Mouse (Mus musculus): ENCODE measurements around the gene Psmd9. TPM values are rescaled to one million over a fixed set of nuclear protein-coding genes. Genes with fewer than 3 reads are reported as not detected.

The Psmd9 gene
- total and polyA plus RNA-seq, 3 experiments: 22.8 to 50.1 (median 24.2) TPM

GRCm38 (mm10) chr5:123156763-123157162, 12.4 kb upstream of the Psmd9 start:
- peaks cover 44% of the 10 kb centered on the region for H3K4me1 ChIP-seq (ENCODE audit: insufficient read depth, low read depth, low read length)
- H3K9me3 ChIP-seq (replicated peaks): no peaks in the 10 kb centered on the region
- ATAC-seq (ENCODE audit: extremely low read depth, insufficient number of reproducible peaks, low FRiP score, poor library complexity, severe bottlenecking) (no peak), DNase-seq (ENCODE audit: low spot score) (no peak)
- TF ChIP-seq GATA1 (IDR thresholded peaks at IDR 0.05; ENCODE audit: borderline replicate concordance, low read length): no peak
- peak; percentile 57 for TF ChIP-seq CTCF (IDR thresholded peaks at IDR 0.05; ENCODE audit: low read depth, low read length)
- H3K27me3 ChIP-seq (ENCODE audit: insufficient read depth, low read length): no peaks in the 10 kb centered on the region; the same call in 1 of the 2 replicates
- peaks cover 98% of the 10 kb centered on the region for H3K36me3 ChIP-seq (replicated peaks)
- no peak overlapping the region for H3K4me3 ChIP-seq (ENCODE audit: low read depth, low read length)

GRCm38 (mm10) chr5:123157972-123158371, 11.2 kb upstream of the Psmd9 start:
- DNase-seq (ENCODE audit: low spot score): no peak
- Histone ChIP-seq H3K4me3 (ENCODE audit: low read depth, low read length) (no peak overlapping the region), H3K9me3 (replicated peaks) (no peaks in the 10 kb centered on the region), H3K27me3 (ENCODE audit: insufficient read depth, low read length) (no peaks in the 10 kb centered on the region; the same call in 1 of the 2 replicates), H3K36me3 (replicated peaks) (peaks cover 97% of the 10 kb centered on the region), H3K4me1 (ENCODE audit: insufficient read depth, low read depth, low read length) (peaks cover 34% of the 10 kb centered on the region)
- TF ChIP-seq POLR2AphosphoS5 (IDR thresholded peaks at IDR 0.05; ENCODE audit: insufficient replicate concordance, low read depth, low read length) (no peak), CTCF (IDR thresholded peaks at IDR 0.05; ENCODE audit: low read depth, low read length) (no peak), GATA2 (IDR thresholded peaks at IDR 0.05; ENCODE audit: borderline replicate concordance, low read depth, low read length) (no peak), GATA1 (IDR thresholded peaks at IDR 0.05; ENCODE audit: borderline replicate concordance, low read length) (no peak), TAL1 (conservative IDR thresholded peaks at IDR 0.05; ENCODE audit: low read depth, low read length) (no peak)
- ATAC-seq (ENCODE audit: extremely low read depth, insufficient number of reproducible peaks, low FRiP score, poor library complexity, severe bottlenecking): no peak

- no peak for DNase-seq (ENCODE audit: low spot score)
- no peaks in the 10 kb centered on the region; the same call in 1 of the 2 replicates for H3K27me3 ChIP-seq (ENCODE audit: insufficient read depth, low read length)
Measured at GRCm38 (mm10) chr5:123159446-123159845, 9.8 kb upstream of the Psmd9 start.

GRCm38 (mm10) chr5:123159866-123160265, 9.3 kb upstream of the Psmd9 start:
- no peak overlapping the region for H3K4me3 ChIP-seq (ENCODE audit: low read depth, low read length)
- no peak for DNase-seq (ENCODE audit: low spot score)
- H3K9me3 ChIP-seq (replicated peaks): no peaks in the 10 kb centered on the region

More at GRCm38 (mm10) chr5:123159446-123159845, 9.8 kb upstream of the Psmd9 start:
- TF ChIP-seq GATA1 (IDR thresholded peaks at IDR 0.05; ENCODE audit: borderline replicate concordance, low read length) (no peak), POLR2AphosphoS5 (IDR thresholded peaks at IDR 0.05; ENCODE audit: insufficient replicate concordance, low read depth, low read length) (no peak), CTCF (IDR thresholded peaks at IDR 0.05; ENCODE audit: low read depth, low read length) (no peak), GATA2 (IDR thresholded peaks at IDR 0.05; ENCODE audit: borderline replicate concordance, low read depth, low read length) (no peak), TAL1 (conservative IDR thresholded peaks at IDR 0.05; ENCODE audit: low read depth, low read length) (no peak)
- H3K4me3 ChIP-seq (ENCODE audit: low read depth, low read length): no peak overlapping the region
- H3K9me3 ChIP-seq (replicated peaks): no peaks in the 10 kb centered on the region
- ATAC-seq (ENCODE audit: extremely low read depth, insufficient number of reproducible peaks, low FRiP score, poor library complexity, severe bottlenecking): no peak
- peaks cover 97% of the 10 kb centered on the region for H3K36me3 ChIP-seq (replicated peaks)
- H3K4me1 ChIP-seq (ENCODE audit: insufficient read depth, low read depth, low read length): peaks cover 31% of the 10 kb centered on the region

GRCm38 (mm10) chr5:123160341-123160740, 8.9 kb upstream of the Psmd9 start:
- Histone ChIP-seq H3K9me3 (replicated peaks) (no peaks in the 10 kb centered on the region), H3K4me1 (ENCODE audit: insufficient read depth, low read depth, low read length) (peaks cover 30% of the 10 kb centered on the region), H3K27me3 (ENCODE audit: insufficient read depth, low read length) (no peaks in the 10 kb centered on the region; the same call in 1 of the 2 replicates), H3K4me3 (ENCODE audit: low read depth, low read length) (no peak overlapping the region), H3K36me3 (replicated peaks) (peaks cover 92% of the 10 kb centered on the region)
- TF ChIP-seq CTCF (IDR thresholded peaks at IDR 0.05; ENCODE audit: low read depth, low read length) (no peak), GATA1 (IDR thresholded peaks at IDR 0.05; ENCODE audit: borderline replicate concordance, low read length) (no peak), POLR2AphosphoS5 (IDR thresholded peaks at IDR 0.05; ENCODE audit: insufficient replicate concordance, low read depth, low read length) (no peak), GATA2 (IDR thresholded peaks at IDR 0.05; ENCODE audit: borderline replicate concordance, low read depth, low read length) (no peak), TAL1 (conservative IDR thresholded peaks at IDR 0.05; ENCODE audit: low read depth, low read length) (no peak)
- ATAC-seq (ENCODE audit: extremely low read depth, insufficient number of reproducible peaks, low FRiP score, poor library complexity, severe bottlenecking) (no peak), DNase-seq (ENCODE audit: low spot score) (no peak)

More at GRCm38 (mm10) chr5:123159866-123160265, 9.3 kb upstream of the Psmd9 start:
- H3K36me3 ChIP-seq (replicated peaks): peaks cover 97% of the 10 kb centered on the region
- H3K27me3 ChIP-seq (ENCODE audit: insufficient read depth, low read length): no peaks in the 10 kb centered on the region; the same call in 1 of the 2 replicates
- TF ChIP-seq POLR2AphosphoS5 (IDR thresholded peaks at IDR 0.05; ENCODE audit: insufficient replicate concordance, low read depth, low read length): no peak
- TF ChIP-seq GATA1 (IDR thresholded peaks at IDR 0.05; ENCODE audit: borderline replicate concordance, low read length): no peak
- TF ChIP-seq TAL1 (conservative IDR thresholded peaks at IDR 0.05; ENCODE audit: low read depth, low read length): no peak
- peaks cover 31% of the 10 kb centered on the region for H3K4me1 ChIP-seq (ENCODE audit: insufficient read depth, low read depth, low read length)
- no peak for ATAC-seq (ENCODE audit: extremely low read depth, insufficient number of reproducible peaks, low FRiP score, poor library complexity, severe bottlenecking)

- ATAC-seq (ENCODE audit: extremely low read depth, insufficient number of reproducible peaks, low FRiP score, poor library complexity, severe bottlenecking): no peak
Measured at GRCm38 (mm10) chr5:123162942-123163341, 6.3 kb upstream of the Psmd9 start.

More at GRCm38 (mm10) chr5:123162942-123163341, 6.3 kb upstream of the Psmd9 start:
- Histone ChIP-seq H3K36me3 (replicated peaks) (peaks cover 89% of the 10 kb centered on the region), H3K9me3 (replicated peaks) (no peaks in the 10 kb centered on the region), H3K27me3 (ENCODE audit: insufficient read depth, low read length) (no peaks in the 10 kb centered on the region; the same call in 1 of the 2 replicates), H3K4me3 (ENCODE audit: low read depth, low read length) (no peak overlapping the region), H3K4me1 (ENCODE audit: insufficient read depth, low read depth, low read length) (peaks cover 34% of the 10 kb centered on the region)
- no peak for DNase-seq (ENCODE audit: low spot score)
- TF ChIP-seq GATA1 (IDR thresholded peaks at IDR 0.05; ENCODE audit: borderline replicate concordance, low read length): no peak
- TF ChIP-seq GATA2 (IDR thresholded peaks at IDR 0.05; ENCODE audit: borderline replicate concordance, low read depth, low read length): no peak
- no peak for TF ChIP-seq POLR2AphosphoS5 (IDR thresholded peaks at IDR 0.05; ENCODE audit: insufficient replicate concordance, low read depth, low read length)
- no peak for TF ChIP-seq TAL1 (conservative IDR thresholded peaks at IDR 0.05; ENCODE audit: low read depth, low read length)
- TF ChIP-seq CTCF (IDR thresholded peaks at IDR 0.05; ENCODE audit: low read depth, low read length): no peak
